Mouse (Mus musculus) right cerebral cortex, adult 2 months (tissue): Measurements from ENCODE around the gene Kctd5.
"Not testable (repeated sequence)": the region's sequence is repeated elsewhere in the genome, so short reads cannot be mapped to it uniquely, and the experiment has no call there.

ENCODE experiments used
- DNase-seq, 2 experiments: peaks; one replicate each; pipeline ENCODE4 v3.0.0; 2021 to 2022; ENCODE audit warnings: low spot score in 2 of 2

Kctd5 gene

GRCm38 (mm10) chr17:24072919-24073696 lies at the start of gene Kctd5:
TSS of gene Kctd5 (minus strand) at chr17:24073485.
- DNase-seq, result peak; percentile 95

GRCm38 (mm10) chr17:24119446-24119845 lies 46.2 kb upstream of the Kctd5 start:
- DNase-seq, result no peak

- no peak for DNase-seq
These were observed 39.7 kb upstream of the Kctd5 start for GRCm38 (mm10) chr17:24113031-24113430.

GRCm38 (mm10) chr17:24111256-24111655 lies 38.0 kb upstream of the Kctd5 start:
- no peak for DNase-seq

- DNase-seq, result peak; percentile 66 to 75
These were observed 35.6 kb upstream of the Kctd5 start for GRCm38 (mm10) chr17:24108896-24109295.

- no peak for DNase-seq
These were observed 31.8 kb upstream of the Kctd5 start for GRCm38 (mm10) chr17:24105111-24105510.

- no peak for DNase-seq
These were observed 25.1 kb upstream of the Kctd5 start for GRCm38 (mm10) chr17:24098354-24098753.

- DNase-seq, result no peak
These were observed 17.3 kb upstream of the Kctd5 start for GRCm38 (mm10) chr17:24090575-24090974.

GRCm38 (mm10) chr17:24086399-24086798 lies 13.1 kb upstream of the Kctd5 start:
- not testable (repeated sequence) for DNase-seq

- no peak for DNase-seq
These were observed 11.3 kb upstream of the Kctd5 start for GRCm38 (mm10) chr17:24084593-24084992.

GRCm38 (mm10) chr17:24077101-24077500 lies 3.8 kb upstream of the Kctd5 start:
- DNase-seq, result no peak

- DNase-seq, result no peak
These were observed 3.8 kb downstream of the Kctd5 start for GRCm38 (mm10) chr17:24069531-24069930.

GRCm38 (mm10) chr17:24068271-24068670 lies 5.0 kb downstream of the Kctd5 start:
- DNase-seq, result peak in 1 of 2 experiments; percentile 29

GRCm38 (mm10) chr17:24062459-24063155 lies 10.7 kb downstream of the Kctd5 start:
- DNase-seq, result no peak

- DNase-seq, result no peak
These were observed 15.5 kb downstream of the Kctd5 start for GRCm38 (mm10) chr17:24057730-24058245.

- DNase-seq, result no peak
These were observed 16.4 kb downstream of the Kctd5 start for GRCm38 (mm10) chr17:24056636-24057625.

- peak in 1 of 2 experiments; percentile 32 for DNase-seq
These were observed 24.3 kb downstream of the Kctd5 start for GRCm38 (mm10) chr17:24049008-24049407.

GRCm38 (mm10) chr17:24048053-24048452 lies 25.2 kb downstream of the Kctd5 start:
- DNase-seq, result no peak

GRCm38 (mm10) chr17:24046026-24046425 lies 27.3 kb downstream of the Kctd5 start:
- no peak for DNase-seq

- DNase-seq, result no peak
These were observed 27.7 kb downstream of the Kctd5 start for GRCm38 (mm10) chr17:24045608-24046007.

GRCm38 (mm10) chr17:24044482-24044881 lies 28.8 kb downstream of the Kctd5 start:
- no peak for DNase-seq

- no peak for DNase-seq
These were observed 35.4 kb downstream of the Kctd5 start, which contains the start of gene Prss27 for GRCm38 (mm10) chr17:24037844-24038243. TSS of gene Prss27 (plus strand) at chr17:24038144.
